Mouse (Mus musculus) neural tube, embryonic 13.5 days (tissue): ENCODE measurements around the gene Tmem52. TPM values are rescaled to one million over a fixed set of nuclear protein-coding genes. Genes with fewer than 3 reads are reported as not detected.
"Not testable (repeated sequence)": the region's sequence is repeated elsewhere in the genome, so short reads cannot be mapped to it uniquely, and the experiment has no call there.

ENCODE experiments used
- ATAC-seq: fragments of 200-750 bp; cut with Nextera tagmentation; 2 replicates; pipeline ENCODE4 v1.8.0; 2017; ENCODE audit warnings: low read depth, mild to moderate bottlenecking, moderate TSS enrichment, moderate library complexity
- H3K27ac ChIP-seq: fragments of 300-500 bp; sonication (generic); replicated peaks from 2 replicates; pipeline ENCODE4 v1.5.1; 2015; ENCODE audit warnings: moderate library complexity, mild to moderate bottlenecking, inconsistent platforms
- H3K27me3 ChIP-seq: fragments of 300-500 bp; sonication (generic); 2 replicates; pipeline ENCODE4 v1.6.1; 2015; ENCODE audit warnings: mild to moderate bottlenecking, inconsistent platforms
- H3K36me3 ChIP-seq: fragments of 300-500 bp; sonication (generic); 2 replicates; pipeline ENCODE4 v1.6.1; 2015; ENCODE audit warnings: mild to moderate bottlenecking, inconsistent platforms
- H3K4me1 ChIP-seq: fragments of 300-500 bp; sonication (generic); replicated peaks from 2 replicates; pipeline ENCODE4 v1.6.1; 2015; ENCODE audit warnings: inconsistent platforms
- H3K4me2 ChIP-seq: fragments of 300-500 bp; sonication (generic); 2 replicates; pipeline ENCODE4 v1.6.1; 2015; ENCODE audit warnings: inconsistent platforms, mild to moderate bottlenecking, moderate library complexity
- H3K4me3 ChIP-seq: fragments of 300-500 bp; sonication (generic); 2 replicates; pipeline ENCODE4 v1.5.1; 2015; ENCODE audit warnings: mild to moderate bottlenecking, inconsistent platforms
- H3K9ac ChIP-seq: fragments of 300-500 bp; sonication (generic); 2 replicates; pipeline ENCODE4 v1.6.1; 2015; ENCODE audit warnings: moderate library complexity, mild to moderate bottlenecking, inconsistent platforms
- H3K9me3 ChIP-seq: fragments of 300-500 bp; sonication (generic); 2 replicates; pipeline ENCODE4 v1.6.1; 2016; ENCODE audit warnings: inconsistent platforms
- WGBS: fragments of 180-500 bp; shearing (Covaris S2); methylation state at CpG from one replicate; pipeline ENCODE4 v1.1.7; 2015; 5-methylcytosine and 5-hydroxymethylcytosine counted together
- polyA plus RNA-seq: library from polyadenylated mRNA; unstranded; fragments of >200 nt; fragmentation: Nextera tagmentation; extraction: Ambion mirVana; gene quantifications from 2 replicates; pipeline ENCODE4 v1.2.1, GENCODE M21; 2015

Gene Tmem52
- polyA plus RNA-seq, 1 experiment from 2014 or later: not detected

DNA sequence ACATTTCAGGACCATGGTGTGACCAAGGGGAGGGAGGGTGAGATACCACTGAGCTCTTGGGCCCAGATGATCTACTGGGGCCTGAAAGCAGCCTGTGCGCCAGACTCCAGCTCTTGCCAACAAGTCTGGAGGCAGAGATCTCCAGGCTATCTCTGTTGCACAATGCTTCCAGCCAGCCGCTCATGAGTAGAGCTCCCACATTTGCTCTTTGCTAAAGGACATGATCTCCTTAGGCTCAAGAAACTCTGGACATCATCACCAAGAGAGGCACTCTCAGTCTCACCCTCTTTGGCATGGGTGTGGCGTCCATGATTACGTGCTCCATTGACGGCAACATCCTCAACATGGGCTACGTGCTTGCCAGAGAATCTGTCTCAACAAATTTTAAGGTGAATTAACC lies 5.3 kb upstream of the Tmem52 start:
- Histone ChIP-seq H3K27ac (no peak overlapping the region), H3K4me2 (no peak overlapping the region), H3K27me3 (no peaks in the 10 kb centered on the region), H3K9me3 (no peaks in the 10 kb centered on the region), H3K4me1 (no peaks in the 10 kb centered on the region), H3K36me3 (no peaks in the 10 kb centered on the region), H3K4me3 (no peak overlapping the region), H3K9ac (no peak overlapping the region)
- 86% methylated on average over 6 of the region's 6 CpGs for WGBS
- ATAC-seq: no peak

DNA sequence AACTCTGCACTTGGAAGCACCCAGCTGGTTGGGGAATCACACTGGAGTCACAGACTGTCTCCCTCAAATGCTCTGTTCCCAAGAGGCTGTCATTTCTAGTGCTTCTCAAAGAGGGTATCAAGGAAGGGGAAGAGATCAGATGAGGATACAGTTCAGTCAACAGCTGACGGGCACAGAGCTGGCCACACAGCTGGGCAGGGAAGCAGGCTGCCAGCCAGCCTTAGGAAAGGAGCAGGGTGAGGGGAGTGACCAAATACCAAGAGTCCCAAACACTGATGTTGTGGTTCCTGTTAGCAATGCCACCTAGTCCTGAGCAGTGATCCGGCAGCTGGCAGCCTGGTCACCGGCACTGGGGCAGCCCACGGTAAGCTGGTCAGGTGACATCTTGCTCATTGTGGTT lies 4.9 kb upstream of the Tmem52 start:
- H3K4me1 ChIP-seq: peaks cover 1% of the 10 kb centered on the region; the same call in 1 of the 2 replicates
- no peak for ATAC-seq
- 90% methylated on average over 4 of the region's 4 CpGs for WGBS

DNA sequence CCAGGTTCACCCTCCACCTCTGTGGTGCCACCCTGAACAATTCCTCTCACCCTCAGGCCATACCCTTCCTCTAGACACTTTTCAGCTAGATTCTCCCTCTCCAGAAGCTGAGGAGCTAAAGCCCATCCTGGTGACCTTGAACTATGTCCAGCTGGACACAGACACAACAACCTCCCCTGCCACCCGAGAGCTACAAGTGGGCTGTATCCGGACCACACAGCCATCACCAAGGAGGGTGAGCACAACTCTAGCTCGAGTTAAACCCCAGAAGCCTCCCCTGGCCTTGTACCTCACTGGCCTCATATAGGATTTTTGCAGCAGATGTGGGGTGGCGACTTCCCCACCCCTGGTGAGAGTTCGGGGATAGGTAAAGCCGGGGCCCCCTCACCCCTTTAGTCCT lies 3.3 kb upstream of the Tmem52 start:
- no peak for ATAC-seq
- no peak overlapping the region for H3K27ac ChIP-seq
- WGBS: 80% methylated on average over 6 of the region's 6 CpGs
- no peaks in the 10 kb centered on the region for H3K36me3 ChIP-seq
- no peaks in the 10 kb centered on the region for H3K9me3 ChIP-seq
- H3K9ac ChIP-seq: no peak overlapping the region
- peaks cover 5% of the 10 kb centered on the region; the same call in 1 of the 2 replicates for H3K4me1 ChIP-seq
- H3K4me3 ChIP-seq: no peak overlapping the region
- H3K4me2 ChIP-seq: no peak overlapping the region
- peaks cover 3% of the 10 kb centered on the region for H3K27me3 ChIP-seq

More for the DNA sequence above, 4.9 kb upstream of the Tmem52 start:
- no peak overlapping the region for H3K4me2 ChIP-seq
- no peaks in the 10 kb centered on the region for H3K36me3 ChIP-seq
- H3K9ac ChIP-seq: no peak overlapping the region
- H3K27ac ChIP-seq: no peak overlapping the region
- no peak overlapping the region for H3K4me3 ChIP-seq
- H3K9me3 ChIP-seq: no peaks in the 10 kb centered on the region
- peaks cover 2% of the 10 kb centered on the region for H3K27me3 ChIP-seq

DNA sequence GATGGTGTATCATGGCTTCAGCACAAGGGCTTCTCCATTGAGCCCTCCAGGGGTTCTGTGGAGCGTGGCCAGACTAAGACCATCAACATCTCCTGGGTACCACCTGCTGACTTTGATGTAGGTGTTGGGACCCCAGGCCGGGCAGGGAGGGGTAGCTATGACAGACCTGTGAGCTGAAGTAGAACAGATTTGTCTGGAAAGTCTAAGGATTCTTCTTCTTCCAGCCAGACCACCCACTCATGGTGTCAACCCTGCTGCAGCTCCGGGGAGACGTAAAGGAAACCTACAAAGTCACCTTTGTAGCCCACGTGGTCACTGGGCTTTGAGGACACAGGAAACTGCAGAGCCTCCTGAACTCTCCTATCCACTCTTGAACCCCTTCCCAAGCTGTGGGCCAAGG lies 2.8 kb upstream of the Tmem52 start:
- Histone ChIP-seq H3K27me3 (peaks cover 3% of the 10 kb centered on the region), H3K36me3 (no peaks in the 10 kb centered on the region), H3K27ac (no peak overlapping the region), H3K9me3 (no peaks in the 10 kb centered on the region), H3K4me3 (no peak overlapping the region), H3K4me2 (no peak overlapping the region), H3K4me1 (peaks cover 5% of the 10 kb centered on the region; the same call in 1 of the 2 replicates), H3K9ac (no peak overlapping the region)
- ATAC-seq: no peak
- WGBS: 93% methylated on average over 5 of the region's 5 CpGs

DNA sequence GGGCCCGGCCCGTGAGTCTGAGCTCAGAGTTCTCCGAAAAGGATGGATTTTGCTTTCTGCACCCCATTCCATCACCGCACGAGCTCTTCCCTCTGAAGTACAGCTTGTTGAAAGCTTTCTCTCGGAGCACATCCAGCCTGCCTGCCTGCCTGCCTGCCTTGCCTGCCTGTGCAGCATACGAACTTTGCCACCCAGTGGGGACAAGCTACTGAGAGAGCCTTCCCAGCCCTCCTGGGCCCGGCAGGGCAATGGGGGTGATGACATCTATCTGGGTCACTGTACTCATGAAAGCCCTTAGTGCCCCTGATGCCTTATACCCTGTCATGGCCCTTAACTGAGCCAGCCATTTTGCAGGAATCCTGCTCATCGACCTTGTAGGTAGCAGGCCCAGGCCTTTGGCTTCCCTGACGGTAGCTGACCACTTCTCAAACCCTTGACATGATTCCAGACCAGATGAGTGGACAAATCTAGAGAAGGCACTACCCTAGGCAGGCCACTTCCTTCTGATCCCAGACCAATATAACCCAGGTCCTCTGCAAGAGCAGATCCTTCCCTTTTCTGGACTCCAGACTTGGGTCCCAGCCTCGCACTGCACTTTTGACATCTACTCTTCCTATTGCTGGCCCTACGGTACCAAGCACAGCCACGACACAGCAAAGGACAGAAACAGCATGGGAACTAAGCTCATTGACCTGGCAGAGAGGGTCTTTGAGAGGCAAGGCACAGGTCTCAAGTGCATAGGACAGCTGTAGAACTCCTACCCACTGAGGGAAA lies 1.5 kb upstream of the Tmem52 start:
- Histone ChIP-seq H3K9me3 (no peaks in the 10 kb centered on the region), H3K4me3 (no peak overlapping the region), H3K27me3 (peaks cover 3% of the 10 kb centered on the region), H3K36me3 (no peaks in the 10 kb centered on the region), H3K27ac (no peak overlapping the region), H3K9ac (no peak overlapping the region), H3K4me2 (no peak overlapping the region), H3K4me1 (peaks cover 5% of the 10 kb centered on the region; the same call in 1 of the 2 replicates)
- no peak for ATAC-seq
- 80% methylated on average over 13 of the region's 13 CpGs for WGBS

DNA sequence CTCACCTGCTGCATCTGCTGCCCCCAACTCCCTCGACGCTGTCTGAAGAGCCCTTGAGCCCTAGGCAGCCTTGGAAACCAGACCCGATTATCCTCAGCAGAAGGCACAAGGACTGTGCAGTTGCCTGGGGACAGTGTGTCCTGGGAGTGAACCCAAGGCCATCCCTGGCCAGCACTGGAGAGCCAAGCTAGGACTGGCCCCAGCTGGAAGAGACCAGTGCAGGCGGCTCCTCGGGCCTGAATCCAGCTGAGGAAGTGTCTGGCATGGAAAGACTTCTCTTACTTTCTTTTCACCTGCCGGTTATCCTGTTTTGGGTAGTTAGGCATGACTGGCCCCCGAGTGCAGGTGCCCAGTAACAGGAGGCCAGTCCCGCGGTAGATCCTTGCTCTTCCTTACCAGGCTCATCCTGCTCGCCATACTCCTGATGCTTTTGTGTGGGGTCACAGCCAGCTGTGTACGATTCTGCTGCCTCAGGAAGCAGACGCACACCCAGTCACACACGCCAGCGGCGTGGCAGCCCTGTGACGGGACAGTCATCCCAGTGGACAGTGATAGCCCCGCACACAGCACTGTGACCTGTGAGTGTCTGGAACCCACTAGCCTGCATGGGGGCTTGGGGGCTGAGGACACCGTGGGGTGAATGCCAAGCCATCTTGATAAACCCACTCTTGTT lies 812 bp downstream of the Tmem52 start:
- WGBS: 84% methylated on average over 18 of the region's 18 CpGs
- no peak for ATAC-seq
- H3K27me3 ChIP-seq: peaks cover 3% of the 10 kb centered on the region

DNA sequence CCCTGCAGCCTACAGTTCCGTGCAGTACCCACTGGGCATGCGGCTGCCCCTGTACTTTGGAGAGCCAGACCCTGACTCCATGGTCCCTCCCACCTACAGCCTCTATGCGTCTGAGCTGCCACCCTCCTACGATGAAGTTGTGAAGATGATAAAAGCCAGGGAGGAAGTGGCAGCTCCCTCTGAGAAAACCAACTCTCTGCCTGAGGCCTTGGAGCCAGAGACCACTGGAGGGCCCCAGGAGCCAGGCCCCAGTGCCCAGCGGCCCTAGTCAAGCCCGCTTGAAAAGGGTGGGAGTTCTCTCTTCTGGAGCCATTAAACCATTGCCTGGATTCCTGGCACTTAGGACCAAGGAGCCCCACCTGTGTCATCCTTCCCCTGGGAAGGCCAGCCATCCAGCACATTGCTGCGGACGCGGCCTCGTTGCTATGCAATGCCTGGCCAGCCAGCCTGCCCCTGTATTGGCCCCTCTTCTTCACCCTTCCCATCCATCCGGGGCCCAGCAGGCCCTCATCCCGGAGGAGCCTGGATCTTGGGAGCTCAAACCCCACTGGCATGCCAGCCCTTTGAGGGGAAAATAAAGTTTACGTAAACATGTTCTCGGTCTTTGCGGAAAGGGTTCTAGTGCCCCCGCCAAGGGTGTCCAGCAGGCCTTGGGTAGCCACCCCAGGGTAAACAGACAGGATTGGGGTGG lies 1.5 kb downstream of the Tmem52 start:
- WGBS: 81% methylated on average over 16 of the region's 16 CpGs
- no peak overlapping the region for H3K27ac ChIP-seq
- no peak overlapping the region for H3K9ac ChIP-seq
- H3K9me3 ChIP-seq: no peaks in the 10 kb centered on the region
- peaks cover 5% of the 10 kb centered on the region; the same call in 1 of the 2 replicates for H3K4me1 ChIP-seq
- no peak overlapping the region for H3K4me3 ChIP-seq
- no peak overlapping the region for H3K4me2 ChIP-seq
- peaks cover 3% of the 10 kb centered on the region for H3K27me3 ChIP-seq
- no peaks in the 10 kb centered on the region for H3K36me3 ChIP-seq
- no peak for ATAC-seq

More for the DNA sequence above, 812 bp downstream of the Tmem52 start:
- Histone ChIP-seq H3K9ac (no peak overlapping the region), H3K4me1 (peaks cover 5% of the 10 kb centered on the region; the same call in 1 of the 2 replicates), H3K27ac (no peak overlapping the region), H3K9me3 (no peaks in the 10 kb centered on the region), H3K4me2 (no peak overlapping the region), H3K4me3 (no peak overlapping the region), H3K36me3 (no peaks in the 10 kb centered on the region)

DNA sequence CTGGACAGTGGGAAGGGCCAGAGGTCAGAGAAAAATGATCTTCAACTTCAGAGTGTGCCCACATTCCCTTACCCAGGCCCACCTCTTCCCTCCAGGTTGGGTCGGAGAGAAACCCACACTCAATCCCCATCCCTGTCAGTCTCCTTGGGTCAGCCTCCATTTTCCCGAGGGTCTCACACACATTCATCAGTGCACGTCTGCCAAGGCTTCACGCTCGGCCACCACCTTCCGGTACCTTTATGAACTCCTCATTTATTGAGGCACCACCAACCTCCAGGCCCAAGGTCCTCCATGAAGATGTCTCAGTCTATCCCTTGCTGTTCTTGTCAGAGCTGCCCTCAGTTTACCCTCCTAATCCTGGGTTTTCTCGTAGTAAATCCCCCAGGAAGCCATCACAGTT lies 2.1 kb downstream of the Tmem52 start:
- H3K9me3 ChIP-seq: no peaks in the 10 kb centered on the region
- peaks cover 5% of the 10 kb centered on the region; the same call in 1 of the 2 replicates for H3K4me1 ChIP-seq
- no peak overlapping the region for H3K4me3 ChIP-seq
- H3K9ac ChIP-seq: no peak overlapping the region
- no peak overlapping the region for H3K27ac ChIP-seq
- ATAC-seq: no peak
- peaks cover 3% of the 10 kb centered on the region for H3K27me3 ChIP-seq
- no peak overlapping the region for H3K4me2 ChIP-seq
- H3K36me3 ChIP-seq: no peaks in the 10 kb centered on the region
- WGBS: 84% methylated on average over 7 of the region's 7 CpGs

DNA sequence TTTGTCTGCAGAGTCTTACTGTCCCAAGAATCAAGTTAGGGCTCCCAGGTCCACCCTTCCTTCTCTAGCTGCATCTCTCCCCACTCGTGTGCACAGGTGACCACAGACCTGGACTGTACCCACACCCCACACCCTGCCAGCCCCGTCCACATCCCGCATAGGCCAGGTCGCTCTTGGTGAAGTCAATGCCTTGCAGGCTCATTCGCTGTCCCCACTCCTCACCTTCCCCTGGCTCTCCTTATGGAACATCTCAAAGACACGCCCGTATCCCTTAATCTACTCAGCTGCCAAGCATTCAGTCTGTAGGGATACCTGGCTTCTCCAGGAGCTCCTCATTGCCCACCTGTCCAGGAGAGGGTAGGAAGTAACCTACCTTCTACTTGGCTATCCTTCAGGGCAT lies 2.5 kb downstream of the Tmem52 start:
- no peaks in the 10 kb centered on the region for H3K36me3 ChIP-seq
- H3K27me3 ChIP-seq: peaks cover 3% of the 10 kb centered on the region
- H3K9ac ChIP-seq: no peak overlapping the region
- ATAC-seq: no peak
- no peaks in the 10 kb centered on the region for H3K9me3 ChIP-seq
- H3K27ac ChIP-seq: no peak overlapping the region
- 91% methylated on average over 7 of the region's 7 CpGs for WGBS
- H3K4me1 ChIP-seq: peaks cover 5% of the 10 kb centered on the region; the same call in 1 of the 2 replicates
- no peak overlapping the region for H3K4me3 ChIP-seq
- H3K4me2 ChIP-seq: no peak overlapping the region

DNA sequence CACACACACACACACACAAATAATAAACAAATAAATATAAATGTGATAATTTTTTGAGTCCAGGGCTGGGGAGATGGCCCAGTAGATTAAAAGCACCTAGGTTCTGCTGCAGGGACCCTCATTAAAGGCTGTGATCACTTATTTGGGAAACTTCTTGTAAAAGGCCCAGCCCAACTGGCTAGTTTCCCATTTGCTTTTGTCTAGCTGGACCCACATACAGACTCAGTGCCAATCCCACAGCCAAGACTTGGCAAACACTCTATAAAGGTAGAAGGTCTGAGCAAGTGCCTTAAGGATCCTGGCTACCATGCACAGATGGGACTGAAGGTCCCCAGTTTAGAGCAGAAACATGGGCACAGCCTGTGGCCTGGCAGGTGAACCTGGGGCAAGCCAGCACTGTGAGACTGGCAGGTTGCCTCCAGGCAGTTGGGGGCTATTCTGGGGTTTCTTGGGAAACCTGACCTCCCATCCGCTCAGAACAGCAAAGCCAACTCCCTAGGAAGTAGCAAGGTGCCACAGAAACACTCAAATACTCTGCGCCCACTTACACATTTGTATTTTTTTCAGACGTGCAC lies 3.9 kb downstream of the Tmem52 start:
- Histone ChIP-seq H3K9ac (no peak overlapping the region), H3K27me3 (peaks cover 3% of the 10 kb centered on the region), H3K4me2 (no peak overlapping the region), H3K36me3 (no peaks in the 10 kb centered on the region), H3K4me1 (peaks cover 5% of the 10 kb centered on the region; the same call in 1 of the 2 replicates), H3K4me3 (no peak overlapping the region), H3K27ac (no peak overlapping the region), H3K9me3 (no peaks in the 10 kb centered on the region)
- no peak for ATAC-seq
- WGBS: 79% methylated on average over 3 of the region's 3 CpGs

DNA sequence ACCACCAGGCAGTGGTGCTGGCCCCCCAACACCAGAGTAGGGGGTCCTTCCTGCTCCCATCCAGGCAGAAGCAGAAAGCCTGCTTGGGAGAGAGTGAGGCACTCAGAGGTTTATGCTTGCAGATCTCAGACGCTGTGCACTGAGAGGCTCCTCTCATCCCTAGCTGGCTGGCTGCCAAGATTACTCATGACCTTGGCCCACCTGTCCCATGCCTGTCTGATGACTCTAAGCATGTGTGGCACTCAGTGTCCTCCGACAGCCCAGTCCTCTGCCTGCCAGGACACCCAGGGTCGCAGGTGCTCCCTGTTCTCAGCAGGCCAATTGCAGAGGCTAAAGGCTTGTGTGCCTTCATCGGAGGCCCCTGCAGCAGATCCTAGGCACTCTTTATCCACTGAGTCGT lies 4.4 kb downstream of the Tmem52 start:
- 65% methylated on average over 5 of the region's 5 CpGs for WGBS
- Histone ChIP-seq H3K4me2 (no peak overlapping the region), H3K36me3 (no peaks in the 10 kb centered on the region), H3K27ac (no peak overlapping the region), H3K27me3 (peaks cover 3% of the 10 kb centered on the region), H3K4me3 (no peak overlapping the region), H3K9me3 (no peaks in the 10 kb centered on the region), H3K4me1 (peaks cover 5% of the 10 kb centered on the region; the same call in 1 of the 2 replicates), H3K9ac (no peak overlapping the region)
- no peak for ATAC-seq

DNA sequence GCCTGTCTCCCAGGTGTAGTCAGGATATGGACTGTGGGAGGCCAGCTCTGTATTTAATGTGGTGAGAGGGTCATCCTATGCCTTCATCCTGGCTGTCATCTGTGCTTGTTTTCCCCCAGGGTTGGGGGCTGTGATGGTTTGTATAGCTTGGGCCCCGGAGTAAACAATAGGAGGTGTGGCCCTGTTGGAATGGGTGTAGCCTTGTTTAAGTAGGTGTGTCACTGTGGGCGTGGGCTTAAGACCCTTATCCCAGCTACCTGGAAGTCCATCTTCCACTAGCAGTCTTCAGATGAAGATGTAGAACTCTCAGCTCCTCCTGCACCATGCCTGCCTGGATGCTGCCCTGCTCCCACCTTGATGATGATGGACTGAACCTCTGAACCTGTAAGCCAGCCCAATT lies 4.9 kb downstream of the Tmem52 start:
- 52% methylated on average over 2 of the region's 2 CpGs for WGBS
- H3K4me1 ChIP-seq, H3K9ac ChIP-seq, H3K27ac ChIP-seq, ATAC-seq, H3K36me3 ChIP-seq, H3K9me3 ChIP-seq, H3K4me3 ChIP-seq, H3K27me3 ChIP-seq, H3K4me2 ChIP-seq: not testable (repeated sequence)
